Mouse (Mus musculus) liver, postnatal 0 days (tissue): Measurements from ENCODE around the gene Hoga1.

Experiments used
- CTCF ChIP-seq: sonication (generic); IDR thresholded peaks from 2 replicates; pipeline ENCODE4 v1.5.1; 2016; ENCODE audit warnings: antibody characterized with exemption, low read depth
- EP300 ChIP-seq: IDR thresholded peaks from 2 replicates; pipeline ENCODE4 v1.6.1; 2016; ENCODE audit warnings: antibody characterized with exemption, low read depth, mild to moderate bottlenecking

DNA sequence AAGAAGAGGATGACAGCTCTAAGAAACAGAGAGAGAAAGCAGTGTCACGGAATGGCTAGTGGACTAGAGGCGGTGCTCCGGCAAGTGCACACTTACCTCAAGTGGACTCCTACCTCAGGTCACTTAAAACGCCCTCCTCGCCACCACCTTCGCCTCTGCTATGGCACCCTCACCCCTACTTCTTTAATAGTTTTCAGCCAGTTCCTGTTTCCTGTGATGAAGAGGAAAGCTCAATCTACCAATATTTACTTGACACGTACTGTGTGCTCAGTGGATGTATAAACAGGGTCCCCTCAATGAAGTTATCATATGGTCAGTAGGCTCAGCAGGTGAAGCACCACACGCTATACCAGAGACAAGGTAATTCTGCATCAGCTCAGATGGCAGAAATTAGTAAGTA lies 33.2 kb downstream of the Hoga1 start:
- TF ChIP-seq CTCF (no peak), EP300 (no peak)
